Mouse (Mus musculus) gastrocnemius, postnatal 36 days (tissue): Measurements from ENCODE around the gene Hsd11b1. TPM values are rescaled to one million over a fixed set of nuclear protein-coding genes. Genes with fewer than 3 reads are reported as not detected.

Experiments
- total RNA-seq, 2 experiments: library from RNA; stranded (reverse); gene quantifications; 2 replicates each; pipeline ENCODE4 v1.2.3; 2021

The Hsd11b1 gene
- total RNA-seq, 2 experiments from 2014 or later: 6.0 to 7.5 TPM

Other genes starting within 250 kb of the Hsd11b1 start
- under 1 TPM; 0.05 to 0.15 TPM for gene Syt14, start 228.3 kb downstream of the Hsd11b1 start, total RNA-seq
- 1 to 10 TPM; 6.0 to 7.6 TPM for gene Diexf, start 133.8 kb downstream of the Hsd11b1 start, total RNA-seq
- gene Irf6, start 111.0 kb downstream of the Hsd11b1 start, total RNA-seq: under 1 TPM; 0.41 to 0.54 TPM
- gene A130010J15Rik, start 96.0 kb downstream of the Hsd11b1 start, total RNA-seq: 1 to 10 TPM; 2.2 to 3.6 TPM
- 1 to 10 TPM; 1.1 to 2.9 TPM for gene Traf3ip3, start 62.4 kb downstream of the Hsd11b1 start, total RNA-seq
- 1 to 10 TPM; 1.9 to 2.6 TPM for gene Lamb3, start 56.4 kb downstream of the Hsd11b1 start, total RNA-seq
- gene G0s2, start 9.1 kb upstream of the Hsd11b1 start, total RNA-seq: 10 to 100 TPM; 13.2 to 15.9 TPM
- under 1 TPM in 1 of 2 experiments, not detected in 1; 0.13 TPM for gene Camk1g, start 106.2 kb upstream of the Hsd11b1 start, total RNA-seq